Mouse (Mus musculus) MEL (cell line): ENCODE measurements around the gene Lrrn4.

Experiments
- BHLHE40 ChIP-seq: IDR thresholded peaks from 2 replicates; pipeline ENCODE4 v1.6.1; 2012; ENCODE audit warnings: low read depth, mild to moderate bottlenecking, inconsistent platforms, low read length, improper control_type of control experiment, borderline replicate concordance
- CTCF ChIP-seq, 3 experiments: IDR thresholded peaks in 2 of 3; conservative IDR thresholded peaks in 1 of 3; 2 replicates each; pipeline ENCODE4 v1.5.1; 2011 to 2012; ENCODE audit warnings: low read length in 3 of 3, low read depth in 2 of 3, mild to moderate bottlenecking in 2 of 3, improper control_type of control experiment in 1 of 3, inconsistent platforms in 1 of 3, mixed read lengths in 1 of 3, moderate library complexity in 1 of 3; ENCODE audit not compliant: control insufficient read depth in 1 of 3, insufficient read depth in 1 of 3, poor library complexity in 1 of 3, severe bottlenecking in 1 of 3
- JUND ChIP-seq: IDR thresholded peaks from 2 replicates; pipeline ENCODE4 v1.6.1; 2011; ENCODE audit warnings: low read depth, mild to moderate bottlenecking, improper control_type of control experiment, low read length
- NRF1 ChIP-seq: IDR thresholded peaks from 2 replicates; pipeline ENCODE4 v1.6.1; 2014; ENCODE audit warnings: low read depth, mild to moderate bottlenecking, inconsistent platforms, low read length, improper control_type of control experiment, moderate library complexity; ENCODE audit not compliant: poor library complexity, insufficient read depth, severe bottlenecking
- POLR2A ChIP-seq, 2 experiments: IDR thresholded peaks; 2 replicates each; pipeline ENCODE4 v1.6.1; 2011 to 2012; ENCODE audit warnings: low read length in 2 of 2, mild to moderate bottlenecking in 2 of 2, control low read depth in 1 of 2, improper control_type of control experiment in 1 of 2, low read depth in 1 of 2, moderate library complexity in 1 of 2; ENCODE audit not compliant: control insufficient read depth in 1 of 2, insufficient read depth in 1 of 2, poor library complexity in 1 of 2
- RAD21 ChIP-seq: IDR thresholded peaks from 2 replicates; pipeline ENCODE4 v1.6.1; 2011; ENCODE audit warnings: mild to moderate bottlenecking, low read depth, low read length, improper control_type of control experiment
- USF1 ChIP-seq: IDR thresholded peaks from 2 replicates; pipeline ENCODE4 v1.6.1; 2014; ENCODE audit warnings: low read depth, mild to moderate bottlenecking, inconsistent platforms, low read length, improper control_type of control experiment, moderate library complexity

DNA sequence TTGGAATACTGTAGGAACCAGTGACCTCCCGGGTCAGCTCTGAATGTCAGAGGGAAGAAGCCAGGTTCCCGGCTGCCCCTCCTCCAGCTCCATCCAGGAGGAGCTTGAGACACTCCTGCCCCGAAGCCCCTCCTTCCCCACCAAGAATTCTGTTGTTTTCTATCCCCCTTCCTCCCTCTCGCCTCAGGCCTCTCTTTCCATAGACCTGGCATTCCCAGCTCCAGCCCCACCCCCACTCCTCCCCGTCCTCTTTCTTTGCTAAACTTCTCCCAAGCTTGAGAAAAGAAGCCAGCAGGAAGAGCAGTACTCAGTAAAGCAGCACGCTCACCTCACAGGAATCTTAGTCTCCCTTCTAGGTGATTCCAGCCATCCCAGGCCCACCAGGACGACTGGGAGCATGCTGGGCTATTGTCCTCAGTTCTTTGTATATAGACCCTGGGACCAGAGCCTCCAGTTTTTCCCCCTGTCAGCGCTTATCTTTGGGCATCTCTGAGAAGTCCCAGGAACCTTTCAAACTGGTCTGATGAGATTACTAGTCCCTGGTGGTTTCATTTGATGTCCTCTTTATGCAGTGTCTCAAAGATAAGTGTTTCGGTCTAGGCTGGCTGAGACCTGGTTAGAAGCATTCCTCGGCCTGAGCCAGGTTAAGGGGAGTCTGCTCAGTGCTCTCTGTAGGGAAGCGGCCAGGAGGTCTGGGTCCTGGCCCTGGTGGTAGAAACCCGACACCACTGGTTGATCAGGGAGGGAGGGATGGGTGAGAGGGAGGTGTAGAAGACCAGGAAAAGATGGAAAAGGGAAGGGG, at the start of gene Lrrn4:
- TF ChIP-seq RAD21 (no peak), USF1 (no peak), POLR2A (IDR thresholded peaks at IDR 0.05; ENCODE audit: control insufficient read depth in 1 of 2, insufficient read depth in 1 of 2, low read depth in 1 of 2, low read length in 2 of 2, poor library complexity in 1 of 2) (no peak), JUND (no peak), BHLHE40 (no peak), NRF1 (no peak), CTCF (IDR thresholded peaks at IDR 0.05 in 2 of 3, conservative IDR thresholded peaks at IDR 0.05 in 1 of 3; ENCODE audit: control insufficient read depth in 1 of 3, insufficient read depth in 1 of 3, low read depth in 2 of 3, low read length in 3 of 3, poor library complexity in 1 of 3, severe bottlenecking in 1 of 3) (no peak)
